Mouse (Mus musculus): ENCODE measurements around the gene Enpp6.

Gene Enpp6

DNA sequence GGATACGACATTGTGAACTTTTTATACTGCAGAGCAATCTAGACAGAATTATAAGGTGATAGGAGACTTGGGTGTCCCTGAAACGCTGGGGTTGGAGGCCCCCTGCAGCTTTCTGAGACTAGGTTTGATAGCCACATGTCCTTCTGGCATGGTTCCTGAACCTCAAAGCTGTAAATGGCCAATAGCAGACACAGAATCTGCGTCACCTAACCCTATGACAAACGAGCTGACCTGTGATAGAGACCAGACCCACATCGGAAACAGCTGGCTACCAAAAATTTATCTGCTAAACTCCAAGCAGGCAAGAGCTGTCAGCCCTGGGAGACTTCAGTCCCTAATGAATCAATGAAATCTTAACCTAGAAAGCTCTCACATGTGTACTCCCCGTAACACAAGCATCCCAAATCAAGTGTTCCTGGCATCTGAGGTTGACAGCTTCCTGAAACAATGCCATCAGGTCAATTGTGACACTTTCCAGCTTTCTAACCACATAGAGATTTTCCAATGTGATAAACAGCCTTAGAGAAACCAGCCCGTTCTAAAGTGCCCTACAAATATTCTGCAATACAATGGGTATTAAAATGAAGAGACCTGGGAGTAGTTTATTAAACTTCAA lies 74.5 kb downstream of the Enpp6 start:
- no peak for DNase-seq (ENCODE audit: low spot score)

- DNase-seq (ENCODE audit: low spot score), result no peak
Measured at GRCm38 (mm10) chr8:47067121-47067520, 80.4 kb downstream of the Enpp6 start.

DNA sequence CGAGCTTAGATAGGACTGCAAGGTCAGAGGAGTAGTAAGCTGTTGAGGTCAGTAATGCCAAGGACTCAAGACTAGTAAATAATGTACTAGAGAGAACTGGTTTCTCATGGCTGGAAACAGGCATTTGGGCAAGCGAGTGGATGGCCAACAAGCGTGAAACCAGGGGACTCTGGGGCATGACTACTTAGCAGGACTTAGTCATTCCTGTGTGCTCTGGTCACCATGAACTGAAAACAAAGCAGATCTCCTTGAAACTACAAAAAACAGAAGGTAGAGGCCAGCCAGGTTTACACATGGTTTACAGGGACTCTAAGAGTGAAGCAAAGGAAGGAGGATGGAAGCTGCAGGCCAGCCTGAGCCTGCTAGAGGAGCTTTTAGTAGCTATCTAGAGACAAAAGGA lies 82.9 kb downstream of the Enpp6 start:
- DNase-seq (ENCODE audit: low spot score), result no peak

DNA sequence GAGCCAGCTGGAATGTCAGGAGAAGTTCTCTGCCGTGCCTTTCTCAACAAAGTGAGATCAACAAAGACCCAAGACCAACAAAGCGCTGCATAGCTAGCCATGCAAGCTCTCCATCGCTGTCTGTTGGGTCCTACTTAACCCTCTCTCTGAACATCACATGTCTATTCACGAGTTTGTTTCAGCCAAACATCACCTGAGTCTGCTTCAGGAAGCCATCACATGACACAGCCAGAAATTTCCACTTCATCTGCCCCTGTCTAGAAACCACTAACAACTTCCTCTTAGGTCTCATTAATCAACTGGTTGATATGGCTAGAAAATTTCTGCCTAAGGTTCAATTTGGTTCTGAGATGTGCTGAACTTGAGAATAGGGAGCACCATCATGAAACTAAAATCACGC lies 85.3 kb downstream of the Enpp6 start:
- DNase-seq (ENCODE audit: low spot score), result no peak

GRCm38 (mm10) chr8:47075941-47076555 lies 89.4 kb downstream of the Enpp6 start:
- DNase-seq (ENCODE audit: low spot score), result no peak

- DNase-seq (ENCODE audit: low spot score), result no peak
Measured at GRCm38 (mm10) chr8:47080037-47080436, 93.3 kb downstream of the Enpp6 start.

- no peak for DNase-seq (ENCODE audit: low spot score)
Measured at GRCm38 (mm10) chr8:47082201-47083027, 95.7 kb downstream of the Enpp6 start.

DNA sequence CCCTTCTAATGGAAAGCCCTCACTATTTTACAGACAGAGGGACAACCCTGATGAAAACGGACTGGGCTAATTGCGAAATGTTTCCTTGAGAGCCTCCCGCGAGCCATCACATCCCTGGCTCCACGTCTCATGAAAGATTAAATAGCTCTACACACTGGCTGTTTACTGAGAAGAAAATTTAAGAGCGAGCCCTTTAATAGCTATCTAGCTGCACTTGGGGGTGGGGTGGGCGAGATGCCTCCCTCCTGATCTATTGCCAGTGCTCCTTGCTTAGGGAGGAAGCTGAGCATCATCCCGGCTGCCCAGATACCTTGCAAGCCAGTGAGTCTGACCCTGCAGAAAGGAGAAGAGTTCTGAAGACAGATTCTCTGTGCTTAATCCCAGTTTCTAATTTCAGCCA lies 103.3 kb downstream of the Enpp6 start:
- DNase-seq (ENCODE audit: low spot score), result no peak

DNA sequence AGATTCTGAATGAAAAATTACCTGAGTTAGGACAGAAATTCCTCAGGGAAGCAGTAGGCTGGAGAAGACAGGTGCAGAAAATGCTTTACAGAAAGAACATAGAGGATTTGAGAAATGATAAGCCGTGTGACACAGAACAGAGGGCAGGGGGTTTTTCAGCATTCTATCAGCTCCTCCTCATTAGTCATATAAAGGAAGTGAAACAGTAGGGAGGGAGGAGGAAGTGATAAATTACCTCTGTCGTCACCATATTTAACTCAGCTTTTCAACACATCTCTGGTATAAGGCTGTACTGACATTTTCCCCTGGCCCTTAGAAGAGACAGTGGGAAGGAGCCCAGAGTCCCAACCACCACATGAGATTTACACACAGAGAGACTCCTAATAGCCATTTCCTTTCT lies 118.9 kb downstream of the Enpp6 start:
- no peak for DNase-seq (ENCODE audit: low spot score)

DNA sequence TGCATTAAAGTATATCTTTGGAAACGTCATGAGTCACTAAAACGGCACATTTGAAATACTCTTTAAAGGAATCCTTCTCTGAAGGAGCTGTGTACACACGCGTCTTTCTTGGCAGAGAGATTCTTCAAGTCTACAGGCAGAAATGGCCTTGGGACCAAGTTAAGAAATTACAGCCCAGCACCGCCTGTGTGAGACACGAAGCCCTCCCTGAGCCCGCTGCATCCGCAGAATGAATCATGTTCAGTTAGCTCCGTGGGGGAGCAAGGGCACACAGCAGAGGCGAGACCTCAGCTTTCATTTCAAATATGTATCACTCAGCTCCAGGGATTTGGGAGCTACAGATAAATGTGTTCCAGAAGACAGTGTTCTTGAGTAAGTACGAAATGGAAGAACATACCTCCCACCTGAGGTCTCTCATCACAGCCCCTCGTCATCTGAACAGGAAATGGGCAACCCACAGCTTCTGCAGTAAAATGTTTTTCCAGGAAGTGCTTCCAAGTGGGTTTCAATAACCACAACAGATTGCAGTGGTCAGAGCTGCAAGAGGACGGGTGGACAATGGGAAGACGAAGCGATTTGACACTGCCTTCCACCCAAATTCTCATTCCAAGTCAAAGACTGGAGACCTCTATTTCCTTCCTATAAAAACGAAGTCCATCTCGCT lies 127.6 kb downstream of the Enpp6 start:
- DNase-seq (ENCODE audit: low spot score), result no peak

DNA sequence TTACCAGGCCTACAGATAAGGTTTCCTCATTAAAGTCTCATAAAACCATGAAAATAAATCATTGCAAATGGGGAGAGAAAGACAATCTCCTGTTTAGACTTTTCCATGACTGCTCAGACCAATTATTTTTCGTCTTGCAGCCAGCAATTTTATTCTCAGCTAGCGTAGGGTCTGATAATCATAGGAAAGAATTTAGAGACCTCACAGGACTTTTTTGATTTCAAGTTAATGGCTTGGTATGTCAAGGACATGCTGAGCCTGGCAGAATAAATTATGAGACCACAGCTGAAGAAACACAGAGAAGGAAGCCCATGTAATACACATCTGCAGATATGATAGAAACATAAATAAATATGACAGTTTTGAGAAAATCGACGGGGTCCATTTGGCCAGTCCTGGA lies 130.6 kb downstream of the Enpp6 start:
- no peak for DNase-seq (ENCODE audit: low spot score)

DNA sequence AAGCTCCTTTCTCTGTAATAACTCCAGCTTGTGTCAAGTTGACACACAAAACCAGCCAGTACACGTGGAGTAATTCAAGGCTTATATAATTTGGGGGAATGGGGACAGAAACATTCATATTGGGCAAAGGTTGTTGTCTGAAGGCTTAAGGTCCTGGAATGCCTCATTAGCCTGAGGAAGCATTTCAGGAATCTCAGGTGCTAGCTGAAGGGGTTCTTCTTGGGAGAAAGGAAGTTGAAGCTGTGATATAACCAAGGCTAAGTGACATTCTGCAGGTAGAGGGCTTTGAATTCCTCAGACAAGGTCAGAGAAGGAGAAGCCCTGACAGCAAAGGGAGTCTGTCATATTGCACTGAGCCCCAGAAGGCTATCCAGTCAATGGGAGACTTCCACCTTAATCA lies 133.2 kb downstream of the Enpp6 start:
- DNase-seq (ENCODE audit: low spot score), result no peak

- DNase-seq (ENCODE audit: low spot score), result no peak
Measured at GRCm38 (mm10) chr8:47128859-47129258, 142.2 kb downstream of the Enpp6 start.

DNA sequence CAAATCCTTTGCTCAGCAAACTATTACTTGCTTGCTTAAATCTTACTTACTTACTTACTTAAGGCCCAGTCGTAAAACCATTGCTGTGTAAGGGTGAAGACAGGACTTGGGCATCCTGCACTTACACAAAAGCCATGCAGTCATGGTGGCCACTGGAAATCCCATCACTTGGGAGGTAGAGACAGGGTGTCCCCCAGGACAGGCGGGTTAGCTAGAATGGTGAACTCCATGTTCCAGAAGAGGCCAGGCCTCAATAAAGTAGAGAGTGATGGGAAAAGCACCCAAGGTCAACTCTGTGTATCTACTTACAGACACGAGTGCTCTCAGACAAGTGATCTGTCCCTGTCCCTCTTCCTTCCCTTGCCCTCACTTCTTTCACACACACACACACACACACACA lies 146.7 kb downstream of the Enpp6 start:
- DNase-seq (ENCODE audit: low spot score), result no peak

GRCm38 (mm10) chr8:47134736-47135135 lies 148.0 kb downstream of the Enpp6 start:
- DNase-seq (ENCODE audit: low spot score), result no peak

DNA sequence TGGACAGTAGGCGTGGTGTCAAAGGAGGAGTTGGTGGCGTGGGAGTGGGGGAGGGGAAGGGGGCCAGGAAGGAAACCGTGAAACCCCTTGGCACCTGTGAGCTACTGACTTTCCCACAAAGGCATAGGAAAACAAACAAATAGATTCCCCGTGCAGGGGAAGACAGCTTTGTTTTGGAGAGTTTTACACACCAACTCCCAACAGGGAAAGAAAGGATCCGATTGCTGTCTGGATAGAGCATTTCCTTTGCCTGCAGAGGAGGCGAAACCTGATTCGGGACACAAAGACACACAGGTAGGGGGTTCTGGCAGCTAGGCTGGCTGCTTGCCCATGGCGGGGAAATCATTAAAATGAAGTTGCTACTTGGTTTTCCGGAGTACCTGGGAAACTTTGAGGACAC lies 148.9 kb downstream of the Enpp6 start:
- DNase-seq (ENCODE audit: low spot score), result no peak

DNA sequence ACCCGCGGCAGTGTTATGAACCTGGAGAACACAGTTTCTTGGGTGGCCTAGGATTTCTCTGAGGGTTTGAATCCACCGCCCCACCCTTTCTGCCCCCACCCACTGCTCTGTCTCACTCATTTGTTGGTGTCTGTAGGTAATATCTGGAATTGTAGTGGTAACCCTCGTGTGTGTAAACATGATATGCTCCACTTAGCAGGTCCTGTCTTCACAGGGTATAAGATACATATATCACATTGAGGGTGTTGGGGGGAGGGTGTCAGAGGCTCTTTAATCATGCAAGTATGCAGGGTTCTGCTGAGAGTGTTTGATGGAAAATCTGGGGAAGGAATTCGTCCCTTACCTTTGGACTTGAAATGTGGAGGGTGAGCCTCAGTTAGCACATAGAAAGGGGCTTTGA lies 149.4 kb downstream of the Enpp6 start:
- DNase-seq (ENCODE audit: low spot score), result no peak

DNA sequence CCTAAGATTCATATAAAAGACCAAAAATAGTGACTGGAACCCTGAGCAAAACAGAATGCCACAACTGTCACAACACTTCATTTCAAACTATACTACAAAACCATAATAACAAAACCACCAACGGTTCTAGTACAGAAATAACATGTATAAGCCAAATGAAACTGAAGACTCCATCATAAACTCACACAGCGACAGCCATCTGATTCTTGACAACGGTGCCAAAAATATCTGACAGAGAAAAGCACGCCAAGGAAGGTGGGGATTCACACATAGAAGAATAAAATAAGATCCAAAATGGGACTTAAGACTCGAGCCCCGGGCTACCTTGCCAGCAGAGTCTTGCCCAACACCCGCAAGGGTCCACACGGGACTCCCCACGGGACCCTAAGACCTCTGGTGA lies 158.6 kb downstream of the Enpp6 start:
- no peak for DNase-seq (ENCODE audit: low spot score)
